Mouse (Mus musculus) myocyte (in vitro differentiated cells): ENCODE results near the gene Zfp526.

ENCODE experiments used
- MAX ChIP-seq: IDR thresholded peaks from one replicate; pipeline ENCODE4 v1.6.1; 2011; ENCODE audit warnings: low read depth, mild to moderate bottlenecking, control low read depth
- POLR2A ChIP-seq: IDR thresholded peaks from one replicate; pipeline ENCODE4 v1.6.1; 2011; ENCODE audit warnings: low read depth, mild to moderate bottlenecking, control low read depth, moderate library complexity; ENCODE audit not compliant: insufficient read length
- POLR2AphosphoS2 ChIP-seq: IDR thresholded peaks from one replicate; pipeline ENCODE4 v1.6.1; 2011; ENCODE audit warnings: low read depth, control low read depth; ENCODE audit not compliant: insufficient read length
- TCF3 ChIP-seq: IDR thresholded peaks from one replicate; pipeline ENCODE4 v1.6.1; 2011; ENCODE audit warnings: low read depth, control low read depth; ENCODE audit not compliant: insufficient read length
- USF1 ChIP-seq: IDR thresholded peaks from one replicate; pipeline ENCODE4 v1.6.1; 2011; ENCODE audit warnings: low read depth, mild to moderate bottlenecking, control low read depth, moderate library complexity

- TF ChIP-seq POLR2A (no peak), MAX (no peak), USF1 (no peak), TCF3 (no peak), POLR2AphosphoS2 (no peak)
Observed at GRCm38 (mm10) chr7:25267751-25268463, 46.7 kb downstream of the Zfp526 start.
